Mouse (Mus musculus): ENCODE measurements at regions not wholly inside any gene's neighbourhood (a gene's known extent, or its start where the extent isn't known, plus 50 kb on each side); places are given as distances from the start of the nearest gene placed in this dataset.

GRCm38 (mm10) chr2:167878255-167878865 is 53.5 kb upstream of the Ptpn1 start:
- Histone ChIP-seq H3K4me3 (ENCODE audit: insufficient read depth, low read length) (no peak overlapping the region), H3K27ac (ENCODE audit: insufficient read depth, low read length) (no peak overlapping the region), H3K4me1 (ENCODE audit: control insufficient read depth, insufficient read depth, low read length) (no peaks in the 10 kb centered on the region)
- no peak for TF ChIP-seq CTCF (IDR thresholded peaks at IDR 0.05; ENCODE audit: extremely low read depth, insufficient read depth, low read length)
- TF ChIP-seq POLR2A (IDR thresholded peaks at IDR 0.05; ENCODE audit: extremely low read depth, insufficient read depth, low read length): no peak

- no peak overlapping the region for H3K27ac ChIP-seq (ENCODE audit: insufficient read depth, low read length)
- no peak overlapping the region for H3K4me3 ChIP-seq (ENCODE audit: insufficient read depth, low read length)
- H3K4me1 ChIP-seq (ENCODE audit: control insufficient read depth, insufficient read depth, low read length): no peaks in the 10 kb centered on the region
- TF ChIP-seq CTCF (IDR thresholded peaks at IDR 0.05; ENCODE audit: extremely low read depth, insufficient read depth, low read length): no peak
- TF ChIP-seq POLR2A (IDR thresholded peaks at IDR 0.05; ENCODE audit: extremely low read depth, insufficient read depth, low read length): no peak
These were observed 54.5 kb upstream of the Ptpn1 start for GRCm38 (mm10) chr2:167877254-167877870.

- Histone ChIP-seq H3K4me1 (ENCODE audit: control insufficient read depth, insufficient read depth, low read length) (no peaks in the 10 kb centered on the region), H3K4me3 (ENCODE audit: insufficient read depth, low read length) (no peak overlapping the region), H3K27ac (ENCODE audit: insufficient read depth, low read length) (no peak overlapping the region)
- no peak for TF ChIP-seq POLR2A (IDR thresholded peaks at IDR 0.05; ENCODE audit: extremely low read depth, insufficient read depth, low read length)
- no peak for TF ChIP-seq CTCF (IDR thresholded peaks at IDR 0.05; ENCODE audit: extremely low read depth, insufficient read depth, low read length)
These were observed 59.4 kb upstream of the Ptpn1 start for GRCm38 (mm10) chr2:167872507-167872906.

GRCm38 (mm10) chr2:167870153-167870552 is 61.7 kb upstream of the Ptpn1 start:
- Histone ChIP-seq H3K4me1 (ENCODE audit: control insufficient read depth, insufficient read depth, low read length) (no peaks in the 10 kb centered on the region), H3K4me3 (ENCODE audit: insufficient read depth, low read length) (no peak overlapping the region), H3K27ac (ENCODE audit: insufficient read depth, low read length) (no peak overlapping the region)
- TF ChIP-seq POLR2A (IDR thresholded peaks at IDR 0.05; ENCODE audit: extremely low read depth, insufficient read depth, low read length) (no peak), CTCF (IDR thresholded peaks at IDR 0.05; ENCODE audit: extremely low read depth, insufficient read depth, low read length) (no peak)

GRCm38 (mm10) chr2:167866751-167867150 is 65.1 kb upstream of the Ptpn1 start:
- no peaks in the 10 kb centered on the region for H3K4me1 ChIP-seq (ENCODE audit: control insufficient read depth, insufficient read depth, low read length)
- H3K27ac ChIP-seq (ENCODE audit: insufficient read depth, low read length): no peak overlapping the region
- TF ChIP-seq POLR2A (IDR thresholded peaks at IDR 0.05; ENCODE audit: extremely low read depth, insufficient read depth, low read length) (no peak), CTCF (IDR thresholded peaks at IDR 0.05; ENCODE audit: extremely low read depth, insufficient read depth, low read length) (no peak)
- H3K4me3 ChIP-seq (ENCODE audit: insufficient read depth, low read length): no peak overlapping the region

- TF ChIP-seq POLR2A (IDR thresholded peaks at IDR 0.05; ENCODE audit: extremely low read depth, insufficient read depth, low read length): no peak
- TF ChIP-seq CTCF (IDR thresholded peaks at IDR 0.05; ENCODE audit: extremely low read depth, insufficient read depth, low read length): no peak
- Histone ChIP-seq H3K27ac (ENCODE audit: insufficient read depth, low read length) (no peak overlapping the region), H3K4me3 (ENCODE audit: insufficient read depth, low read length) (no peak overlapping the region), H3K4me1 (ENCODE audit: control insufficient read depth, insufficient read depth, low read length) (no peaks in the 10 kb centered on the region)
These were observed 66.3 kb upstream of the Ptpn1 start for GRCm38 (mm10) chr2:167865525-167865924.

- Histone ChIP-seq H3K4me3 (ENCODE audit: insufficient read depth, low read length) (no peak overlapping the region), H3K4me1 (ENCODE audit: control insufficient read depth, insufficient read depth, low read length) (no peaks in the 10 kb centered on the region), H3K27ac (ENCODE audit: insufficient read depth, low read length) (no peak overlapping the region)
- no peak for TF ChIP-seq CTCF (IDR thresholded peaks at IDR 0.05; ENCODE audit: extremely low read depth, insufficient read depth, low read length)
- TF ChIP-seq POLR2A (IDR thresholded peaks at IDR 0.05; ENCODE audit: extremely low read depth, insufficient read depth, low read length): no peak
These were observed 67.2 kb upstream of the Ptpn1 start for GRCm38 (mm10) chr2:167864672-167865071.

GRCm38 (mm10) chr2:167864228-167864627 is 67.6 kb upstream of the Ptpn1 start:
- no peaks in the 10 kb centered on the region for H3K4me1 ChIP-seq (ENCODE audit: control insufficient read depth, insufficient read depth, low read length)
- TF ChIP-seq CTCF (IDR thresholded peaks at IDR 0.05; ENCODE audit: extremely low read depth, insufficient read depth, low read length) (no peak), POLR2A (IDR thresholded peaks at IDR 0.05; ENCODE audit: extremely low read depth, insufficient read depth, low read length) (no peak)
- H3K27ac ChIP-seq (ENCODE audit: insufficient read depth, low read length): no peak overlapping the region
- H3K4me3 ChIP-seq (ENCODE audit: insufficient read depth, low read length): no peak overlapping the region

- no peak for TF ChIP-seq CTCF (IDR thresholded peaks at IDR 0.05; ENCODE audit: extremely low read depth, insufficient read depth, low read length)
- no peak for TF ChIP-seq POLR2A (IDR thresholded peaks at IDR 0.05; ENCODE audit: extremely low read depth, insufficient read depth, low read length)
- no peak overlapping the region for H3K4me3 ChIP-seq (ENCODE audit: insufficient read depth, low read length)
- no peak overlapping the region for H3K27ac ChIP-seq (ENCODE audit: insufficient read depth, low read length)
- no peaks in the 10 kb centered on the region for H3K4me1 ChIP-seq (ENCODE audit: control insufficient read depth, insufficient read depth, low read length)
These were observed 68.2 kb upstream of the Ptpn1 start for GRCm38 (mm10) chr2:167863616-167864015.

GRCm38 (mm10) chr2:167861178-167861520 is 70.7 kb upstream of the Ptpn1 start:
- Histone ChIP-seq H3K4me3 (ENCODE audit: insufficient read depth, low read length) (no peak overlapping the region), H3K4me1 (ENCODE audit: control insufficient read depth, insufficient read depth, low read length) (no peaks in the 10 kb centered on the region), H3K27ac (ENCODE audit: insufficient read depth, low read length) (no peak overlapping the region)
- TF ChIP-seq POLR2A (IDR thresholded peaks at IDR 0.05; ENCODE audit: extremely low read depth, insufficient read depth, low read length) (no peak), CTCF (IDR thresholded peaks at IDR 0.05; ENCODE audit: extremely low read depth, insufficient read depth, low read length) (no peak)
